Mouse (Mus musculus): Measurements from ENCODE around the gene Ciart.
"Not testable (repeated sequence)": the region's sequence is repeated elsewhere in the genome, so short reads cannot be mapped to it uniquely, and the experiment has no call there.

Ciart gene

GRCm38 (mm10) chr3:95865050-95865449 is 17.0 kb downstream of the Ciart start:
- DNase-seq (ENCODE audit: low read depth, low spot score), result no peak

DNA sequence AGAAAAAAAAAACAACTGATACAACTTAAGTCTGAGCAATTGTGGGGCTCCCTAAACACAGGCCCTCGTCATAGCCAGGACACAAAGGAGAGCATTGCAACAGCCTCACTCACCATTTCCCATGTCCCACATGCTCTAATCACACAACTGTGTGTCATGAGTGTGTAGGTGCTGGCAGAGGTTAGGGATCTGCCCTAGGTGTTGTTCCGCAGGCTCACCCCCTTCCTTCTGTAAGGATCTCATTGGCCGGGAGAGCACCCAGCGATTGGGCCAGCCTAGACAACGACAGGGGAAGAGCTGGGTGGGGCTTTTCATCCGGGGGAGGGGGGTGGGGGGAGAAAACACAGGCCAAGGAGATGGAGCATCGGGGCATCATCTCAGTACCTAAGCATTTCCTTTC is 18.5 kb downstream of the Ciart start:
- no peak for DNase-seq (ENCODE audit: low read depth, low spot score)

DNA sequence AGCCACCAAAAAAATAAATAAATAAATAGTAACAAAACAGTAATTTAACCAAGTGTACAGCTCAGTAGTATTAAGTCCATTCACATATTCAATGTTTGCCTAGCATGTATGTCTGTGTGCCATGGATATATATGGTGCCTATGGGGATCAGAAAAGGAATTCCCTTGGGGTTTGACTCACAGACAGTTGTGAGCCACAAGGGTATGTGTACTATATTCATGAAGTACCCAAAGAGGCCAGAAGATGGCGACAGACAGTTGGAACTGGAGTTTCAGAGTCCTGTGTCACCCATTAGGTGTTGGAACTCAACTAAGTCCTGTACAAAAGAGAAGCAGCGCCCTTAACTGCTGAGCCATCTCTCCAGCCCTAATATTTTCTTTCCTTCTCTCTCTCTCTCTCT is 20.3 kb downstream of the Ciart start:
- DNase-seq (ENCODE audit: low read depth, low spot score), result peak; percentile 92

GRCm38 (mm10) chr3:95861216-95861615 is 20.8 kb downstream of the Ciart start:
- DNase-seq (ENCODE audit: low read depth, low spot score), result peak; percentile 58

DNA sequence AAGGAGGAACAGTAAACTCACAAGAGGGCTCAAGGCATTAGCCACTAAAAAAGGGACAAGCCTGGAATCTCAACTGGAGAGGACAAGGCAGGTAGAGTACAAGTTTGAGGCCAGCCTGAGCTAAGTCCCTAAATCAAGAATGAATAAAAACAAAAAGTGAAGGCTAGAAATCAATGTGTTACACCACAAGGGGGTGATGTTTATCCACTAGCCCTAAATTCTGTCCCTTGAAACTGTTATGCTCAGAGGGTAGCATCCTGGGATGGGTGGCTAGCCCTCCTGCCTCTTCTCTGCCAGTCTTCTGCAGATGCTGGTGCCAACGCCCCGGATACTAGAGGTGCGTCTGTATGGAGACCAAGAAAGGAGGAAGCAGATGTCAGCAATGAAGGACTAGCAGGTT is 21.7 kb downstream of the Ciart start:
- DNase-seq (ENCODE audit: low read depth, low spot score), result peak; percentile 46

DNA sequence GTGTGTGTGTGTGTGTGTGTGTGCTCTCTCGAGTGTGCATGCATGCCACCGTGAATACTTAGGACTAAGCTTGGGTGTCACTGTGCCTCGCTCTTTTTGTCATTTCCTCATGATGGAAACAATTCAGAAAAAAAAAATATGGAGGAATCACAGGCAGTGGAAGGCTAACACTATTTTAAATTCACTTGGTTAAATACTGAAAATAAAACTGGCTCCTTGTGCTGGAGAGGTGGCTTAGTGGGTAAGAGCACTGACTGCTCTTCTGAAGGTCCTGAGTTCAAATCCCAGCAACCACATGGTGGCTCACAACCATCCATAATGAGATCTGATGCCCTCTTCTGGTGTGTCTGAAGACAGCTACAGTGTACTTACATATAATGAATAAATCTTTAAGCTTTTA is 23.8 kb downstream of the Ciart start:
- not testable (repeated sequence) for DNase-seq (ENCODE audit: low read depth, low spot score)

- DNase-seq (ENCODE audit: low read depth, low spot score), result not testable (repeated sequence)
Observed at GRCm38 (mm10) chr3:95857050-95857449, 25.0 kb downstream of the Ciart start.

- DNase-seq (ENCODE audit: low read depth, low spot score), result no peak
Observed at GRCm38 (mm10) chr3:95856115-95856514, 25.9 kb downstream of the Ciart start.

- peak; percentile 94 for DNase-seq (ENCODE audit: low read depth, low spot score)
Observed at GRCm38 (mm10) chr3:95855502-95856089, 26.5 kb downstream of the Ciart start, which contains the start of gene Prpf3. Gene Prpf3, minus strand, starts transcription at chr3:95855885.

DNA sequence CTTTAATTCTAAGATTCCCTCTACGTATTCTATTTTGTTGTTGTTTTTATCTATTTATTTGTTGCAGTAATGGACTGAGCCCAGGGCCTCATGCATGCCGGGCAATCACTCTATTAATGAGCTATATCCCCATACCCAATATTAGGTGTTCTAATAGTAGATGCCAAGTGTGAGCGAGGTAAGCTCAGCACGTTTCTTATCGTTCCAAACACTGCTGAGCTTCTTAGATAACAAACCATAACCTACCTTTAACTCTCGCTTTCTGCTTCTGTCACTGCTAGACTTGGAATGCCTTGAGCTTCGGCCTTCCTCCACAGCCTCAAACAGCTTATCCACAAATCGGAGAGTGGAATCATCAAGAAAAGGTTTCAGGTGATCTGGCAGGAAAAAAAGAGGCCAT is 30.7 kb downstream of the Ciart start:
- no peak for DNase-seq (ENCODE audit: low read depth, low spot score)

DNA sequence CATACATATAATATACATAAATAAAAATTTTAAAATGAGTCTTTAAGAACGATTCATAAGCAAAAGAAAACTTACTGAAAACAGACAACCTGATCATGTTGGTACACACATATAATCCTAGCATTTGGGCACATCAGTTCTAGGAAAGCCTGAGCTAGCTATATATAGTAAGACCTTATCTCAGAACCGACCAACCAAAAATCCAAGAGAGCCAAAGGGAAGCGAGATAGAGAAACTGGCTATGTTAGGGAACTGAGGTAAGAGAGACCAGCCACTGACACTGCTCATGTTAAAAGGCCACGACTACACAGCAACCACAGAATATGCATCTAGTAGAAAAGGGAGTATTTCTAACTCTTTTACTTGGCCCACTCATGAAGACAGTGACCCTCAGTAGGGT is 31.4 kb downstream of the Ciart start:
- no peak for DNase-seq (ENCODE audit: low read depth, low spot score)

DNA sequence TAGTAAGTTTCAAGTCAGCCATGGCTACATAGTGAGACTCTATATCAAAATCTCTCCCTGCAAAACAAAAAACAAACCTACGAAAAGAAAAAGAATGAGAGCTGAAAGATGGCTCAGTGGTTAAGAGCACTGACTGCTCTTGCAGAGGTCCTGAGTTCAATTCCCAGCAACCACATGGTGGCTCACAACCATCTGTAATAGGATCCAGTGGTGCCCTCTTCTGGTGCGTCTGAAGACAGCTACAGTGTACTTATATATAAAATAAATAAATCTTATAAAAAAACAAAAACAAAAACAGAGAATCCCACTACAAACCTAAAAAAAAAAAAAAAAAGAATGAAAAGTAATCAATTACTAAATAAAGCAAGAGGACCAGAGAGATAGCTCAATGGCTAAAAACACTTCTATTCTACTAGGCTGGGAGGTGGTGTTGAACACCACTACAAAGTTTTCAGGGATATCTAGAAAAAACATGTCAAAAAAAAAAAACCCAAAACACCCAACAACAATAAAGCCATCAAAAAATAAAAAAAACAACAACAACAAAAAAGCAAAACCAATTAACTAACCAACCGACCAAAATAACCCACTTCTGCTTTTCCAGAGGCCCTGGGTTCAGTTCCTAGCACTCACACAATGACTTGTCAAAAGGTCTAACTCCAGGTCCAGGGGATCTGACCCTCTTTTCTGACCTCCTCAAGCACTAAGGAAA is 39.4 kb downstream of the Ciart start:
- DNase-seq (ENCODE audit: low read depth, low spot score), result peak; percentile 43

GRCm38 (mm10) chr3:95839250-95839649 is 42.8 kb downstream of the Ciart start:
- DNase-seq (ENCODE audit: low read depth, low spot score), result no peak

GRCm38 (mm10) chr3:95829053-95829452 is 53.0 kb downstream of the Ciart start:
- DNase-seq (ENCODE audit: low read depth, low spot score), result no peak
